In the genomic region with DNA sequence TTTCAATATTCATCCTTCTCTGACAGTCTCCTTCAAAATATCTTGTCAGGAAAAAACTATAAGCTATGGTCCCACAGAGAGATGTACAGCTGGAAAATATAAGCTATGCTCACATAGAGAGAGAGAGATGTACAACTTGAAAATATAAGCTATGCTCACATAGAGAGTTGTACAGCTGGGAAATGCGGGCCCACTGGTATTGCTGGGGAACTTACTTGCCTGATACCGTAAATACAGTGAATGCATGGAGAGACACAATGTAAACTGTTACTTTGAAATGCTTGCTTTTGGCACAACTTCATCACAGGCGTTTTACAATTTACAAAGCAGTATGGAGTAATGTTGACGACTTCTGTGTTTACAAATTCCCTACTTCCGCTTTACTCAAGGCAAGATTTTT, we compare ENCODE assay signal across 26 mouse cellular contexts. TPM values are rescaled to one million over a fixed set of nuclear protein-coding genes. Genes with fewer than 3 reads are reported as not detected.
"Had no signal": no experiment of that assay in that cellular context is flagged by ENCODE, and none has a peak within 500 bp of the region (broad histone marks: within the 10 kb centered on the region; RNA-seq: fewer than 3 reads in every experiment).

No protein-coding gene starts in this region.

- H3K27me3 ChIP-seq: liver, embryonic 12.5 days; midbrain, embryonic 12.5 days; neural tube, embryonic 13.5 days; neural tube, embryonic 15.5 days had no signal

- H3K9me3 ChIP-seq: liver, embryonic 12.5 days; midbrain, embryonic 10.5 days; neural tube, embryonic 15.5 days had no signal

- H3K9ac ChIP-seq: liver, embryonic 12.5 days; liver, embryonic 14.5 days; midbrain, embryonic 12.5 days; neural tube, embryonic 13.5 days; neural tube, embryonic 15.5 days had no signal

- DNase-seq: lung, postnatal 10 days; lung, postnatal 4 days; midbrain, embryonic 14.5 days; right cerebral cortex, postnatal 14 days; right cerebral cortex, postnatal 4 days; spleen, adult 18-20 months; thymus, adult 18-20 months; thymus, postnatal 14 days; thymus, postnatal 36 days had no signal

- ATAC-seq: liver, embryonic 12.5 days; midbrain, embryonic 16.5 days had no signal

- H3K4me2 ChIP-seq: liver, embryonic 12.5 days; midbrain, embryonic 12.5 days; neural tube, embryonic 13.5 days; neural tube, embryonic 15.5 days had no signal

- H3K4me3 ChIP-seq: liver, embryonic 12.5 days; midbrain, embryonic 10.5 days; midbrain, embryonic 12.5 days; myocyte; neural tube, embryonic 13.5 days; neural tube, embryonic 15.5 days had no signal

- H3K4me1 ChIP-seq: liver, embryonic 12.5 days; midbrain, embryonic 10.5 days; midbrain, embryonic 12.5 days; neural tube, embryonic 13.5 days; neural tube, embryonic 15.5 days had no signal

- H3K36me3 ChIP-seq: liver, embryonic 12.5 days; midbrain, embryonic 10.5 days; midbrain, embryonic 12.5 days; neural tube, embryonic 13.5 days; neural tube, embryonic 15.5 days had no signal

- H3K27ac ChIP-seq: liver, embryonic 12.5 days; liver, embryonic 14.5 days; midbrain, embryonic 10.5 days; midbrain, embryonic 12.5 days; neural tube, embryonic 13.5 days; neural tube, embryonic 15.5 days had no signal

RNA-seq across cellular contexts. Expression of a gene that starts 29.3 kb away (rescaled TPM):
- total RNA-seq: liver, adult 2 months; megakaryocyte, adult 5-6 weeks; megakaryocyte-erythroid progenitor cell, adult 5-6 weeks had no signal
- polyA plus RNA-seq: liver, adult 2 months; liver, embryonic 12.5 days; liver, embryonic 14.5 days; liver, embryonic 16.5 days; midbrain, embryonic 10.5 days; midbrain, embryonic 12.5 days; midbrain, embryonic 14.5 days; midbrain, embryonic 16.5 days; myocyte; neural tube, embryonic 11.5 days; neural tube, embryonic 13.5 days; neural tube, embryonic 15.5 days; small intestine, adult 2 months; stomach, embryonic 14.5 days; stomach, embryonic 16.5 days; thymus, postnatal 0 days had no signal
